Mouse (Mus musculus) embryonic facial prominence, embryonic 14.5 days (tissue): ENCODE data around the gene Slco2a1. TPM values are rescaled to one million over a fixed set of nuclear protein-coding genes. Genes with fewer than 3 reads are reported as not detected.

Experiments
- ATAC-seq: fragments of 200-750 bp; cut with Nextera tagmentation; 2 replicates; pipeline ENCODE4 v1.8.0; 2017; ENCODE audit warnings: low read depth, moderate number of reproducible peaks, moderate TSS enrichment
- DNase-seq: peaks from one replicate; pipeline ENCODE4 v3.0.0-alpha.2; 2015; ENCODE audit warnings: low spot score
- H3K27ac ChIP-seq: fragments of 300-500 bp; sonication (generic); replicated peaks from 2 replicates; pipeline ENCODE4 v1.5.1; 2014; ENCODE audit warnings: low read depth, mild to moderate bottlenecking, low read length, moderate library complexity
- H3K27me3 ChIP-seq: fragments of 300-500 bp; sonication (generic); replicated peaks from 2 replicates; pipeline ENCODE4 v1.6.1; 2014; ENCODE audit warnings: low read length; ENCODE audit not compliant: control insufficient read depth, insufficient read depth
- H3K36me3 ChIP-seq: fragments of 300-500 bp; sonication (generic); 2 replicates; pipeline ENCODE4 v1.6.1; 2014; ENCODE audit warnings: low read length, mixed read lengths; ENCODE audit not compliant: control insufficient read depth, insufficient read depth
- H3K4me1 ChIP-seq: fragments of 300-500 bp; sonication (generic); 2 replicates; pipeline ENCODE4 v1.6.1; 2014; ENCODE audit warnings: antibody characterized with exemption, low read length; ENCODE audit not compliant: control insufficient read depth, insufficient read depth
- H3K4me2 ChIP-seq: fragments of 300-500 bp; sonication (generic); 2 replicates; pipeline ENCODE4 v1.6.1; 2014; ENCODE audit warnings: low read depth, mild to moderate bottlenecking, low read length, moderate library complexity, mixed read lengths
- H3K4me3 ChIP-seq: fragments of 300-500 bp; sonication (generic); 2 replicates; pipeline ENCODE4 v1.5.1; 2014; ENCODE audit warnings: low read depth, mild to moderate bottlenecking, low read length
- H3K9ac ChIP-seq: fragments of 300-500 bp; sonication (generic); 2 replicates; pipeline ENCODE4 v1.6.1; 2014; ENCODE audit warnings: low read depth, mild to moderate bottlenecking, low read length, moderate library complexity, mixed read lengths
- H3K9me3 ChIP-seq: fragments of 300-500 bp; sonication (generic); 2 replicates; pipeline ENCODE4 v1.6.1; 2016; ENCODE audit warnings: low read length; ENCODE audit not compliant: control insufficient read depth
- WGBS: fragments of 180-500 bp; shearing (Covaris S2); extraction: QIAGEN DNeasy Blood & Tissue Kit; methylation state at CpG from one replicate; pipeline ENCODE4 v1.1.7; 2014; 5-methylcytosine and 5-hydroxymethylcytosine counted together
- polyA plus RNA-seq: library from polyadenylated mRNA; unstranded; fragments of >200 nt; fragmentation: Nextera tagmentation; extraction: Ambion mirVana; gene quantifications from 2 replicates; pipeline ENCODE4 v1.2.1, GENCODE M21; 2014

Gene Slco2a1
- polyA plus RNA-seq, 1 experiment from 2014 or later, result 8.8 TPM

DNA sequence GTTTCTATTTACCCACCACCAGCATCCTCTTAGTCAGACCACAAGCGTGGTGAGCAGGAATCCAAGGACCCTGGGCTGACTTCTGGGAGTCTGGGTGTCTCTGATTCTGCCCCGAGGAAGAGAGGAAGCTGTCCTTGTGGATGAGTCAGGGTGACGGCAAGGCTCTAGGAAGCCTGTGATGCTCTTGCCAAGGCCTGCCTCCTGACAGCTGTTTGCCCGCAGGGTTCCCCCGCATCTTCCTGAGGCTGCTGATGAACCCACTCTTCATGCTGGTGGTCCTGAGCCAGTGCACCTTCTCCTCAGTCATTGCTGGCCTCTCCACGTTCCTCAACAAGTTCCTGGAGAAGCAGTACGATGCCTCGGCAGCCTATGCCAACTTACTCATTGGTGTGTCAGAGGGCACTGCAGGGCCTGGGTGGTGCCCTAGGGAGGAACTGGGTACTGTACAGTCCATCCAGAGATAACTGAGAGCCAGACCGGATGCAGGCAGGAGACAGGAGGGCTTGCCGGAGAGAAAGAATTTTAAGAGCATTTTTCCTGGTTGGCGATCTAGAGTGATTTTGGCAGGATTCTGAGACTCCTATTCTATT is 84.5 kb downstream of the Slco2a1 start:
- no peak overlapping the region for H3K4me3 ChIP-seq
- H3K4me1 ChIP-seq, result no peaks in the 10 kb centered on the region
- ATAC-seq (no peak), DNase-seq (no peak)
- peaks cover 5% of the 10 kb centered on the region; the same call in 1 of the 2 replicates for H3K9me3 ChIP-seq
- H3K9ac ChIP-seq, result no peak overlapping the region
- H3K27ac ChIP-seq, result no peak overlapping the region
- no peaks in the 10 kb centered on the region for H3K36me3 ChIP-seq
- no peaks in the 10 kb centered on the region for H3K27me3 ChIP-seq
- H3K4me2 ChIP-seq, result no peak overlapping the region
- 85% methylated on average over 11 of the region's 11 CpGs for whole genome bisulfite sequencing

DNA sequence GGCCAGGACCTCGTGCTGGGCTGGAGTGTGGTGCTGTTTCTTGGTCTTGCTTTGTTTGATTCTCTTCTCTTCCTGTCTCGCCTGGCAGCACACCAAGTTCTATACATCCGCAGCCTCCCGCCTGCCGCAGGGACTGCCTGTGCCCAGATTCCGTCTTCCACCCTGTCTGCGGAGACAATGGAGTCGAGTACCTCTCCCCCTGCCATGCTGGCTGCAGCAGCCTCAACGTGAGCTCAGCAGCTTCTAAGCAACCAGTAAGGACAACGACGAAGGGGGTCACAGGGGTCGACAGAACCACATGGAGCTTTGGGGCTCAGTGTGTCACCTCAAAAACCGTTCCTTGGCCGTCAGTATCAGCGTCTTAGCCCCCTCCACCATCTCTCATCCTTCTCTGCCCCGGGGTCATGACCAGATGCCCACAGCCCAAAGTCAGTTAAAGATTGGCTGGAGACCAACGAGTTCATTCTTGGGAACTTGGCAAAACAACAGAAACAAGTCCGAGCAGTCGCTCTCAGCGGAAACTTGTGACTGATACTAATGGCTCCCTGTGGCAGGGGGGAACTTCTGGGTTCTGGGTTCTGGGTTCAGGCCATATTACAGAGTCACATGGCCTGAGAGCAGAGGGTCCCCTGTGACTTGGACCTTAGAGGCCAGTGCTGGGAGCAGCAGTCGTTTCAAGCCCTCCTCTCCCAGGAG is 88.5 kb downstream of the Slco2a1 start:
- Histone ChIP-seq H3K9me3 (peaks cover 5% of the 10 kb centered on the region; the same call in 1 of the 2 replicates), H3K4me3 (no peak overlapping the region), H3K4me2 (no peak overlapping the region), H3K4me1 (peaks cover 1% of the 10 kb centered on the region; the same call in 1 of the 2 replicates), H3K9ac (no peak overlapping the region), H3K27ac (no peak overlapping the region), H3K27me3 (no peaks in the 10 kb centered on the region), H3K36me3 (no peaks in the 10 kb centered on the region)
- peak; percentile 33 for DNase-seq
- ATAC-seq, result no peak
- 75% methylated on average over 21 of the region's 21 CpGs for WGBS

DNA sequence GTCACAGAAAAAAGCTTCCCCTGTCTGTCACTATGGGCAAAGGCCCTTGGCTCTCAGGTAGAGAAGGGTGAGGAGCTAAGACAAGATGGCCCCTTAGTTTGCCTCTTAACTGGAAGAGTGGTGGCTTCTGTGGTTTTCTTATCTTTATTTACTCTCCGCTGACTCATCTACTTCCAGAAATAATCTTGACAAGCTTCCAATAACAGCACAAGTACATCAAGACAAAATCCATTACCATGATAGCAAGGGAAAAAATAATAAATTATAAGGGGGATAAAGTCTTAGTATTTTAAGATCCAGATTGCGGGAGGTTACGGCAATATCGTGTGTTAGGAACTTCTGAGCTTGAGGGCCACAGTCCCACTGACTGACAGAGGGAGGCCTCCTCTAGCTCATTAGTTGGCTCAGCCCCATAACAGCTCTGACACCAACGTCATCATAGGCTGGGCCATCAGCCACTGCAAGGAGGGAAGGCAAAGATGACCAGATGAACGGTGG is 89.7 kb downstream of the Slco2a1 start:
- no peak overlapping the region for H3K9ac ChIP-seq
- 82% methylated on average over 6 of the region's 6 CpGs for WGBS
- no peaks in the 10 kb centered on the region for H3K36me3 ChIP-seq
- no peak overlapping the region for H3K4me2 ChIP-seq
- ATAC-seq (no peak), DNase-seq (no peak)
- peaks cover 5% of the 10 kb centered on the region; the same call in 1 of the 2 replicates for H3K9me3 ChIP-seq
- no peak overlapping the region for H3K27ac ChIP-seq
- no peak overlapping the region for H3K4me3 ChIP-seq
- no peaks in the 10 kb centered on the region for H3K27me3 ChIP-seq
- peaks cover 8% of the 10 kb centered on the region; the same call in 1 of the 2 replicates for H3K4me1 ChIP-seq

DNA sequence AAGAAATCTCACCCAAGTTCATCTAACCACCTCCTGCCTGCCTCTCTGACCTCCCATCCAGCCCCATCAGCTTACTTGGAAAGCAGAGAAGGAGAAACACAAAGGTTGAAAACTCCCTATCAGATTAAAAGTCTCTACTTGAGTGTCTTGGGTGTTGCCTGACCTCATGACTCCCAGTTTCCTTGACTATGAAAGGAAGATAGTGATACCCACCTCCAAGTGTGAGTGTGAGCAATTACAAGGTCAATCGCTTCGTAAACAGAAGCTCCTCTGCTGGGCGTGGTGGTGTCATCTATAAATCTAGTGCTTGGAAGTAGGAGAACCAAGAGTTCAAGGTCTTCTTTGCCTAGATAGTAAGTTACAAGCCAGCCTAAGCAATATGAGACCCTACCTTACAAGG is 91.7 kb downstream of the Slco2a1 start:
- no peaks in the 10 kb centered on the region for H3K27me3 ChIP-seq
- no peak for ATAC-seq
- H3K4me3 ChIP-seq, result no peak overlapping the region
- H3K4me1 ChIP-seq, result peaks cover 8% of the 10 kb centered on the region; the same call in 1 of the 2 replicates
- H3K36me3 ChIP-seq, result no peaks in the 10 kb centered on the region
- H3K27ac ChIP-seq, result no peak overlapping the region
- 96% methylated on average over 3 of the region's 3 CpGs for WGBS
- H3K9ac ChIP-seq, result no peak overlapping the region
- DNase-seq, result no peak
- no peak overlapping the region for H3K4me2 ChIP-seq
- H3K9me3 ChIP-seq, result peaks cover under 1% of the 10 kb centered on the region; the same call in 1 of the 2 replicates

DNA sequence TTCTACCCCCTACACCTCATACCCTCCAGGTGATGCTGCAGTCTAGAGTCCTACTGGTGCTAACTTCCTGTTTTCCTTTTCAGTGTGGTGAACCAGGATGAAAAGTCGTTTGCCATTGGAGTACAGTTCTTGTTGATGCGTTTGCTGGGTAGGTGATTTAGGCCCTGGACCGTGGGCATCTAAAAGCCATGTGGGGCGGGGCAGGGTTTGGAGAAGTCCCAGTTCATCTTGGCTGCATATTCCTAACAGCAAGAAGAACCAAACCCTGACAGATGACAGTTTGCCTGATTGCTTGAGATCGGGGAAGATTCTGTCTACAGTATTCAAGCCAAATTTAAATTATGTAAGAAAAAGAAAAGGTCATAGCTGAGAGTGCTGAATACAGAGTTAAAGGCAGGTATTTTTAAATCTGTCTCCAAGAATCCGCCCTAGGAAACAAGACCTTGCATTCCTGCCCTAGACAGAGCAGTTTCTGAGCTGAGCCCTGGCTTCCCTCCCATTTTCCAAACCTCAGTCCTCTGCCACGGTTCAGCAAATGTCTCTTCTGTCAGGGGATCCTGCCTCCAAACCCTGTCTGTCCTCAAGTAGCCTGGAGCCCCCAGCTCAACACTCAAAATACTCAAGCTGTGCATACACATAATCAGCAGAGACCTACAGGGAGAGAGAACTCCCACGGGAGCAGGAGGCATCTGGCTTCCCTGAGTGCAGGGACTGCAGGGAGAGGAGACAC is 93.9 kb downstream of the Slco2a1 start:
- Histone ChIP-seq H3K27me3 (no peaks in the 10 kb centered on the region), H3K9ac (no peak overlapping the region), H3K4me3 (no peak overlapping the region), H3K27ac (no peak overlapping the region), H3K4me1 (peaks cover 8% of the 10 kb centered on the region; the same call in 1 of the 2 replicates), H3K36me3 (no peaks in the 10 kb centered on the region), H3K9me3 (no peaks in the 10 kb centered on the region), H3K4me2 (no peak overlapping the region)
- no peak for ATAC-seq
- WGBS, result 65% methylated on average over 8 of the region's 8 CpGs
- peak; percentile 57 for DNase-seq

DNA sequence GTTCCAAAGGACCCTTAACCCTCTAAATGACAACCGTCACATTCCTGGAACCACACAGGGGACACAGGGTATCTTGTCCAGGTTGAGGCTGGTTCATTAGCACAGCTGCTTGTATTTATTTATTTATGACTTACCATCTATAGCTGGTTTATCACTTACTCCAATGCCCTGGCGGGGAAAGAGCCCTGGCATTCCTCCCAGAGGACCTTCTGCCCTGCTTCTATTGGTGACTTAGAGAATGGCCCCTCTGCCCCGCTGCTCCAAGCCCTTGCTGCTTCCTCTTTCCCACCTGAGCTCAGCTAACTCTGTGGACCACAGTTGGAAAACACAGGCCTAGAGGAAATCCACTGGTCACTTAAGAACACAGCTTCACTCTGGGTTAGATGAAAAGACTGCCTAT is 94.9 kb downstream of the Slco2a1 start:
- Histone ChIP-seq H3K27ac (no peak overlapping the region), H3K9me3 (no peaks in the 10 kb centered on the region), H3K9ac (no peak overlapping the region), H3K4me3 (no peak overlapping the region), H3K36me3 (no peaks in the 10 kb centered on the region), H3K4me1 (peaks cover 8% of the 10 kb centered on the region; the same call in 1 of the 2 replicates), H3K4me2 (no peak overlapping the region), H3K27me3 (no peaks in the 10 kb centered on the region)
- 69% methylated on average over 3 of the region's 3 CpGs for WGBS
- DNase-seq (no peak), ATAC-seq (no peak)

DNA sequence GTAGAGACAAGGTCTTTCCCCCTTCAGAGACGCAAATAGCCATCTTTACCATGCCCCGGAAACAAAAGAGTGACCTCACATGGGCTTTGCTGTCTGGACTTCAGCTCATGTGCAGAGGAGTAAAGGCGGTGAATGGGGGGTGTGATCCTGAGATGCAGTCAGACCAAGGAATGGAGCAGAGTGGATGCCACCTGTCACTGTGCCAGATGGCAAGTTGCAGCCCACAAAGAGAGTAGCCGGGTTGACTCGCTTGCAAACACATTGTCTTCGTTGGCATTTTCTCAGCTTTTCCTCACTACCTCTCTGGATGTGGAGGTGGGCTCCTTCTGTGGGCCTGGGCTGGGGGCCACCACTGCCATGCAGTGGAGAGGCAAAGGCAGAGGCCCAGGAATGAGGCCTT is 98.2 kb downstream of the Slco2a1 start:
- DNase-seq (no peak), ATAC-seq (no peak)
- H3K4me2 ChIP-seq, result no peak overlapping the region
- peaks cover 8% of the 10 kb centered on the region; the same call in 1 of the 2 replicates for H3K4me1 ChIP-seq
- no peak overlapping the region for H3K4me3 ChIP-seq
- H3K27me3 ChIP-seq, result no peaks in the 10 kb centered on the region
- H3K27ac ChIP-seq, result no peak overlapping the region
- H3K36me3 ChIP-seq, result no peaks in the 10 kb centered on the region
- no peak overlapping the region for H3K9ac ChIP-seq
- 85% methylated on average over 6 of the region's 6 CpGs for WGBS
- H3K9me3 ChIP-seq, result no peaks in the 10 kb centered on the region

DNA sequence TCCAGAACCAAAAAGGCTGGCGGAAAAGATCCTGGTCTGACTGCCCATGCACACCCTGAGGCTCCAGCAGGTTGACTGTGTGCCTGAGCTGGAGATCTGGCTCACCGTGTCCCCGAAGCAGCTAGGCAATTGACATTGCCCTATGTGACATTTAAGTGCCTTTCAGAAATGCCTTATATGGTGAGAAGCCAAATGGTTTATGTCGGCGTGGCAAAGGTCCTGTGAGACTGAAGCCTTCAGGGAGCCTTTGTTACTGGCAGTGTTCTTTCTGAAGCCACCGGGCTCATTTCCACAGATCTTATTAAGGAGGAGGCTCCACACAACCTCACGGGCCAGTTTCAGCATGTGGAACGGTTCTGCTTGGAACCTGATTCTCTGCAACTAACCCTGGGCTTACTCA is 98.8 kb downstream of the Slco2a1 start:
- ATAC-seq, result no peak
- H3K9ac ChIP-seq, result no peak overlapping the region
- H3K27me3 ChIP-seq, result no peaks in the 10 kb centered on the region
- H3K4me2 ChIP-seq, result no peak overlapping the region
- H3K4me3 ChIP-seq, result no peak overlapping the region
- 0 out of 2 replicates have a peak, but pooled peaks cover 4% of the 10 kb centered on the region for H3K4me1 ChIP-seq
- no peak for DNase-seq
- no peaks in the 10 kb centered on the region for H3K9me3 ChIP-seq
- H3K36me3 ChIP-seq, result no peaks in the 10 kb centered on the region
- WGBS, result 58% methylated on average over 8 of the region's 8 CpGs
- H3K27ac ChIP-seq, result no peak overlapping the region
